Mouse (Mus musculus) brain, embryonic 14.5 days (tissue): ENCODE data around the gene Gm11492.

Experiments
- CTCF ChIP-seq: fragments of 200-500 bp; IDR thresholded peaks from 2 replicates; pipeline ENCODE4 v1.5.1; 2012; ENCODE audit warnings: inconsistent platforms, mild to moderate bottlenecking, moderate library complexity, borderline replicate concordance; ENCODE audit not compliant: insufficient read depth, insufficient read length; ENCODE audit errors: extremely low read depth
- POLR2A ChIP-seq: fragments of 200-500 bp; IDR thresholded peaks from 2 replicates; pipeline ENCODE4 v1.6.1; 2012; ENCODE audit warnings: mild to moderate bottlenecking, inconsistent platforms, borderline replicate concordance; ENCODE audit not compliant: poor library complexity, insufficient read depth, insufficient read length, severe bottlenecking; ENCODE audit errors: extremely low read depth

DNA sequence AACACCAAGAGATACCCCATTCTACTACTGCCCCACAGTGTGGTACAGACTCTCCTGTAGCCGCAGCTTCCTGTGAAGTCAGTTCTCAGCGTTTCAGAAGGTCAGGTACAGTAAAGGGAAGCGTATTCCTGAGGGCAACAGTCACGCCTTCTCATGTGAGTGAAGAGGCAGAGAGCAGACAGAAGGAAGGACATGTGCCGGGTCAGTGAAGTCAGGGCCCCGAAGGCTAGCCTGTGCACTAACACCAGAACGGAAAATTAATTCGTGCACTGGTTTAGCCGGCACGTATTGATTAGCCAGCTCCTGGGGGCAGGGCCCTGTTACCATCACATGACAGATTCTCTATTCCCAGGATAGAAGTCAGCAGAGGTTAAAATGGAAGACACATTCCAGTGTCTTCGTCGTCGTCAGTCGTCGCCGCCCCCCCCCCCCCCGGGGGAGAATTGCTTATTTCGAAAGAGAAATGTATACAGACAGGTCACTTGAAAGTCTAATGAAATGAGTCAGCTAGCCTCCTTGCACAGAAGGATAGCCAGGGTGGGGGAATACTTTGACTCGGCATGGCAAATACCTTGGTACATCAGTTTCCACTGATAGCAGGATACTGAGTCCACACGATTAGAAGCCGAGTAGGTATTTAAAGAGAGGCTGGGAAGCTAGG is 8.2 kb downstream of the Gm11492 start:
- no peak for TF ChIP-seq CTCF
- TF ChIP-seq POLR2A = no peak
